Mouse (Mus musculus) mouse embryonic stem cell (cell line): ENCODE data around the gene Golt1b.

Experiments
- in situ Hi-C, 2 experiments: fragments of 300-500 bp; cut with MboI; formaldehyde crosslinking; loops; 1 replicate in 1 of 2; 3 replicates in 1 of 2; pipeline ENCODE4 v1.14.3; 2019 to 2020; ENCODE audit warnings: low sequenced_read_pairs in 2 of 2, low pct_unique_long_range_greater_than_20kb in 1 of 2, mixed read lengths in 1 of 2; ENCODE audit not compliant: unreplicated experiment in 1 of 2

The Golt1b gene

DNA sequence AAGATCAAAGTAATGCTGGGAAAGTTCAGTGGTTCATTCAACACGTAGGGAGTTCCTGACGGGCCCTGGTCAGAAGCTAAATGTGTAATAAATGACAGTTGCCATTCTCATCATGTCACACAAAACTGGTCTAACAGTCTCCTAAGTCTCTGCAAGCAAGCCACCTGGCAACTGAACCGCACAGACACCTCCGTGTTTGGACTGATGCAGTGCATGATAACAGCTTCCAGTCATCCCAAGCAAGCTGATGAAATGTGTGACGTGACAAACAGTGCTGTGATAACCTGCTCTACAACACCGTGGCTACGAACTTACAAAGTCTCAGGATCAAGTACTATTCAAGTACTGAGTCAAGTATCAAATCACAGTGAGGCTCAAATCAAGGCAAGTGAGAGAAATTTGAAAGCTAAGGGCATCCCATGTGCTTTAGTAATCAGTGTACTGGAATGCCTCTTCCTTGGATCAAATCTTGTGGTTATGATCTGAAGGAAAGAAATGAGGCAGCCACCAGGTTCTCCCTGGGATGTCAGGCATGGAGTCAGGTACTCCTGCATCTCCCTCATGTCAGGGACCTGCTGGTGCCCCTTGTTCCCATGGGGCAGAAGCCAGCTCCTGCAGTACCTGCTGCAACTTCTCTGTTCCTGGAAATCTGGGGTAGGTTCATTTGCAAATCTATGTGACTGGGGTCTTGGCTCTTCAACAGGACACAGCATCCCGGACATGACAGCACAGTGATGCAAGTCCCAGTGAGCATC lies 8.3 kb upstream of the Golt1b start:
- in situ Hi-C loops = no loop called here

DNA sequence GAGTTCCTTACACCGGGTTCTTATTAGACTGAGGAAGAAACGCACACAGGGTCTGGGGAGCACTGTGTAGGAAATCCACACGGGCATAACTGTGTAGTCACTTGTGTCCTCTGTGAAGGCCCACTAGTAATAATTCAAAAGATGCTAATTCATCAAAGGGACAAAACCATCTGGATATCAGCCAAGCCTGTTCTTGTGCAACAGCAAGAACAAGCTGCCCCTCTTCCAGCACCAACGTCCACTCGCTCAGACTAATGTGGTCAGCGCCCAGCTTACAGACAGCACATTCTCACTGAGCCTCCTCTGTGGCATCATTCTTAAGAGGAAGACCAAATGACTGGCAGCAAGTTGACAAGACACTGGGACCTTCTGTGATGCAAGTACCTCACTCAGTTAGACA lies 7.1 kb upstream of the Golt1b start:
- in situ Hi-C loops = loop anchor here in 1 of 2 experiments (10.0 kb wide), 1 partner anchor 135 kb away; no protein-coding TSS in a partner anchor

DNA sequence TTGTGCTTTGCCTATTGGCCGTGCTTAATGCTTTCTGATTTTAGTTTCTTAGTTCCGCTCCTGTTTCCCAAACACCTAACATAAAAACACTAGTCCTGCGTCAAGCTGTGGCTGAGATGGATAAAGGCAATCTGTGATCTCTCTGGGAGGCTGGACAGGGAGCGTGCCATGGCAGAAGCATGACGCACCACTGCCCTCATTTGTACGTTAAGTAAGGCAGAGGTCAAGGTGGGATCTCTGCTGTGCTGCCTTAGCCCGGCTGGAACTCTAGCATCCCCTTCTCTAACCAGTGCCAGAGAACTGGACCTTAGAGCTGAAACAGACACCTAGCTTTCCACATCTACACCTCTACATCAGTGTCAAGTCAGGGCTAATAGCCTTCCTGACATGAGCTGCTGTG lies 5.4 kb upstream of the Golt1b start:
- in situ Hi-C loops = loop anchor here in 1 of 2 experiments (10.0 kb wide), 1 partner anchor 133 kb away; no protein-coding TSS in a partner anchor

DNA sequence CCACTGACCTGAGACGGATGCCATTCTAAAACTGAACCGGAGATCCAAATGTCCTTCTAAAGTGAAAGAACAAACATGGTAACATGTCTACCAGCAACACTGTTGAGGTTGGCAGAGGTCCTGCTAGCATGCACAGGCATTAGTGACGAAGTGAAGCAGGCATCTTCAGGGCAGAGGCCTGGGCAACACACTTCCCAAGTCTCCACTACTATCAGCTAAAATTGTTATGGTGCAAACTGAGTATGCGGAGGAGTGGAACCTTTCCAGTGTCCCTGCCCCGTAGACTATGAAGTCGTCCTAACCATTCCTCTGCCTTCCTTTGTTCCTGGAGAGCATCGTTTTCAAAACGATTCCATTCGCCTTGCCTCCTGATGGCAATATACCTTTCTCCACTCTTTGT lies 2.5 kb upstream of the Golt1b start:
- in situ Hi-C loops = loop anchor here in 1 of 2 experiments (10.0 kb wide), 1 partner anchor 130 kb away; no protein-coding TSS in a partner anchor

DNA sequence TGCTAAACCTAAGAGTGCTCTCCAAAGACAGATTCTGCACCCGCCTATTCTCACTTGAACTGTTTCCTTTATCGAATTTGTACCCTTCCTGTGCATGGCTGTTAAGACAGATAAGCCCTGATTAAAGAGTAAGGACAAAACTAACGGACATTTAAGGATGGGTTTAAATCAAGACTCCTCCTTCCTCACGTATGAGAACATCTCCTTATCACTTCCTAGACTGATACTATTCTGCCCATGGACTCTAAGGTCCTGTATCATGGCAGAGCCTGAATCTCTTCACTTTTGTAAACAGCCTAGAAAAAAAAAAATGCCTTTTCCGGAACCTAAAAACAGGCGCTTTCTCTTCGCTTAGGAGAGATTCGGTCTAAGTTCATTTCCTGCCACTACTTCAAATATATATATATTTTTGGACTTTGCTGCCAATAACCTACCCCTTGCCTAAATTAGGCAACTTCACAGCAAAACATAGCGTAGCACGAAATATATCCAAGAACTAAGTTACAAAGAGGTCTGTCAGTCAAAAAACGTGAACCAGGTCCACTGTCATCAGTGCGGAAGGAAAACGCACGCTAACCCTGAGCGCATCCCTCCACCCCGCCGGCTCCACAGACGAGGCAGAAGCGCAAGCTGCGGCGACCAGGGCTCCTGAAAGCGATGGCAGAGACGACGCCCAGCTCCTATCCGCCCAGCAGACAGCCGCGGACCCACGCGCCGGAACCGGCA lies 573 bp upstream of the Golt1b start:
- in situ Hi-C loops = loop anchor here in 1 of 2 experiments (10.0 kb wide), 1 partner anchor 128 kb away; no protein-coding TSS in a partner anchor

DNA sequence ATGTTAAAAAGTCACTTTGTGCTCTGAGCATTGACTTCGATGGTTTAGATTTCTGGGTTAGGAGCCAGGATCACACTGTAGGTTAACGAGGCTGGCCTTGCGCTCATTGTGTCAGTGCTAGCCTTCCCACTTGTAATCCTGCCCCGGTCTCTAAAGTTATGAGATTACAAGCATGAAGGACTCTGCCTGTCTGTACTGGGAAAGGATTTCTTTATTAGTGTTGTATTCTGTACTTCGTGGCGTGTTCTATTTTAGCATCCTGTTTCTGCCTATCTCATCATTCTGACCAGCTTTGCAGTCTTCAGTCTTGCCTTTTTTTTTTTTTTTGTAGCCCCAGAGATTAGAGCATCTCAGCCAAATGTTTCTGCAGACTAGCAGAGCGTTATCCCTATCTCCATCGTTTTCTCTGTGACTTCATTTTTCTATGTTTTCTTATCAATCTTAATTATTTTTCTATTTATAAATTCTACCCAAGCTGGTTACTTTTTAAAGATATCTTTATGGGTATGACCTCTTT lies 792 bp downstream of the Golt1b start:
- in situ Hi-C loops = loop anchor here in 1 of 2 experiments (10.0 kb wide), 1 partner anchor 127 kb away; no protein-coding TSS in a partner anchor

DNA sequence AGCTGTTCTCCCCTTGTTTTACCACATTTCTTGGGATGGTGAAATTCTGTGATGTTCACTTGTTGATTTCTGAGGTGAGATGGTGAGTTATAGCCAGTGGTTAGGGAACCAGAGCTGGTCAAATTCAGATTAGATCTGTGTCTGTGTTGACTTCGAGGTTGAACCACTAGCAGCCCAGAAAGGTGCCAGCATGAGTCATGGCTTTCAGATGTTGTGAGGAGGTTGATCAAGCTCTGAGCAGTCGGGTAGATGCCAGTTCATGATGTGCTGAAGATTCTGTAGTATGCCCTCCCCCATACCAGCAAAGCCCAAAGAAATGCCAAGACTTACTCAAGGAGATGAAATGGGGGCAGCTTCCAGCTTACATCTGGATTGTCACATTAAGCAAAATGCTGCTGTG lies 2.1 kb downstream of the Golt1b start:
- in situ Hi-C loops = loop anchor here in 1 of 2 experiments (10.0 kb wide), 1 partner anchor 126 kb away; no protein-coding TSS in a partner anchor

DNA sequence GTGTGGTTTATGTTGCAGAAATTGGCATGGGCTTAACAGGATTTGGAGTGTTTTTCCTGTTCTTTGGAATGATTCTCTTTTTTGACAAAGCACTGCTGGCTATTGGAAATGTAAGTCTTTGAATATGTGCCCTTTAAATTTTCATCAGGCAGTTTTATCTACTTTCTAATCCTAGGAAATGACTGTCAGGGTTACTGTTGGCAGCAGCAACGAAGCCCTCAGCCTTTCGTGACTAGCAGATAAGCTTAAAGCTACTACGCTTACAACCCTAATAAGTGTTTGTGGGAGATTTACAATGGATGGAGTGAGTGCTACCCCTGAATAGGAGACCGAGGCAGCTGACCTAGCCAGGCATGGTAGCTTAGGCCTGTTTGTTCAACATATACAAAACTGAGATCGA lies 5.3 kb downstream of the Golt1b start:
- in situ Hi-C loops = no loop called here

DNA sequence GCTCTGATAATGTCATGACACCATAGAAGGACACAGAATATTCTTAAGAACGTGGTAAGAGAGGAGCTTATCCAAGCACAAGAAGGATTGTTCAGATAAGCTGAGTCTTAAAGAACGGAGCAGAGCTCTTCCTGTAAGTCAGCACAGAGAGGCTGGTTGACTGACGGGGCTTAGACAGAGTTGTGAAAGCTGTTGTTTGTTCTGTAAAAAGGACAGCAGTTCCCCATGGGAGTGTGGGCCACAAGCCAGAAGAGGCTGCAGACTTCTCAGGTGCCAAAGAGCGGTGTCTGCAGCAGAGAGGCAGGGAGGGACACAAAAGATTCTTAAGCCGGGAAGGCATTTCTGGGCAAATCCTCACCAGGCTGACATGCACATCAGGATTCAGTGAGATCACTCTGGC lies 7.6 kb downstream of the Golt1b start:
- in situ Hi-C loops = no loop called here

DNA sequence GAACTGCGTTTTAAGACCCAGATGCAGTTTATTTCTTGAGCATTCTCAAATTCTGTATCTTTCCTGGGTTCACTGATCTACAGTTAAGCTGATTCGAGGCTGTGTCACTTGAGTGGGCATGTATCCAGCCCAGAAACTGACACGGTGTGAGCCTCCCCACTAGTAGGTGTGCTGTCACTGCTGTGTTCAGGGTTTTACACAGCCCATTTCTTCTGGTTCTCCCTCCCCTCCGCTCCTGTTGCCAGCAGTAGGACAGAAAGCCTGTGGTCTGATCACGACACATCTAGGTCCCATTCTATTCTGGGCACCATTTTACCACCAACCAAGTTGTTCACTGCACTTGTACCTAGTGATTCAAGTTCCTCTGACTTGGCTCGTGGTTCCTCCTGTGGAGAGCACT lies 8.7 kb downstream of the Golt1b start:
- in situ Hi-C loops = no loop called here

DNA sequence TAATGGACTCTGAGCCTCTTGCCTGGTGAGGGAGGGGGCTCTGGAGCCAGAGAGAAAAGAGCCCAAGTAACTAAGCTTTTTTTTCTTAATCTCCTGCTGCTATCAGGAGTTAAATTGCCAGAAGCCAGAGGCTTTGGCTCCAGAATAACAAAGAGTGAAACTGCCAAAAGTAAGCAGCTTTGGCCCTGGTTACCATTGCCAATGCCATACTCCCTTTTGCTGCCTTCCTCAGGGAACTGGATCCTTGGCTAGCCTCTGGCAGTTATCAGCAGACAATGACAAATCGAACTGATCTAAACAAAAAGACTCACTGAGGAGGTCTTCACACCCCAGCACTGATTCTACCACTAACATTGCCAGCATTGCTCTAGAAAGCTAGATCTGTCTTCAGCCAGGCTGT lies 24.1 kb downstream of the Golt1b start:
- in situ Hi-C loops = no loop called here

DNA sequence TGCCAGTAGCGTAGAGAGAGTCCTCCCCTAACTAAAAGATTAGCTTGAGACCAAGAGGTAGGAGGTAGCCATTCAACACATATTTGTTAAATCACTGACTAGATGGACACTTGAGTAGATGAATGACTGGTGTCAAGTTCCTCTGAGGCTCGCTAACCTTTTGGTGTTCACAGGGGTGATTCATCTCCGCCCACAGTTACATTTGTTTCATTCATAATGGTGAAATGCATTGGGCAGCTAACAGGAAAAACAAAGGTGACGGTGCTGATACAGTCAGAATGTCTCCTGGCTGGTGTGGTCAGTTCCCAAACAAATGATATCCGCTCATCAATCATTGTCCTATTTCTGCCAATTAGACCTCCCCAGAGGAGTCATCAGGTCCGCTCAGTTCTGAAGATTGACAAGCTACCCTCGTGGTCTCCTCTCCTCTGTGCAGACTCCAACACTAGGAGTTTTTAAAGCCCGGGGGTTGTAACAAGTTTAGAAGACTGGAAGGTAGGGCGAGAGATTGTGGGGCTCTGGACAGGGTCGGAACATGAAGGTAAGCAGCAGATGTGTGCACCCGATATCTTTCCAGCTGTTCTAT lies 26.0 kb downstream of the Golt1b start, which contains the start of gene Spx:
TSS of gene Spx (plus strand) at position 536 of the 586 bp plus-strand sequence.
- in situ Hi-C loops = no loop called here

DNA sequence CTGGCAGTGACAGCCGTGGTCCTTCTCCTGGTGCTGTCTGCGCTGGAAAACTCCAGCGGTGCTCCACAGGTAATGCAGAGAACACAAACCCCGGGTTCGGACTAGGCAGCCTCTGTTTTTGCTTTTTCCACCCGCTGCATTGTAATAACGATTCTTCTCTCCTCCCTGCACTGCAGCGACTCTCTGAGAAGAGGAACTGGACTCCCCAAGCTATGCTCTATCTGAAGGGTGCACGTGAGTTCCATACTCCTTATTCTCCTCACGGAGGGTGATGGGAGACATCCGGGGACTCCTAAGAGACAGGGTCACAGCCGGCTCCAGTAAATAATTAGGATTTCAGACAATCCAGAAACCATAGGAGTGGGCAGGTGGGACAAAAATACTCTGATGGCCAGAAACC lies 26.8 kb downstream of the Golt1b start:
- in situ Hi-C loops = no loop called here

DNA sequence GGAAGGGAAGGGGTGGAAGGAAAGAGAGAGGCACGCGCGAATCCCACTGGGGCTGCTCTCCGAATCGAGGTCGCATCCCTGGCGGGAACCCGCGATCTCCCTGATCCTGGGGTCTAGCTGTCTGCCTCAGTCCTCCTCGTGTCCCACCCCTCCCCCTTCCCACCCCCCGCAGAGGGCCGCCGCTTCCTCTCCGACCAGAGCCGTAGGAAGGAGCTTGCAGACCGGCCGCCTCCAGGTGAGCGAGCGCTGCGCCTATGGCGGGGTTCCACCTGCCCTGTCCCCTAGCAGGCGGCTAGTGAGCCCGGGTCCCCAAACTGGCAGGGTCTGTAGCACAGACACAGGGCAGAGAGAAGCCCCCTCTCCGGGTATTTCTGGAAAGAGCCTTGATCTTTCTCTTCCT lies 27.6 kb downstream of the Golt1b start:
- in situ Hi-C loops = no loop called here

DNA sequence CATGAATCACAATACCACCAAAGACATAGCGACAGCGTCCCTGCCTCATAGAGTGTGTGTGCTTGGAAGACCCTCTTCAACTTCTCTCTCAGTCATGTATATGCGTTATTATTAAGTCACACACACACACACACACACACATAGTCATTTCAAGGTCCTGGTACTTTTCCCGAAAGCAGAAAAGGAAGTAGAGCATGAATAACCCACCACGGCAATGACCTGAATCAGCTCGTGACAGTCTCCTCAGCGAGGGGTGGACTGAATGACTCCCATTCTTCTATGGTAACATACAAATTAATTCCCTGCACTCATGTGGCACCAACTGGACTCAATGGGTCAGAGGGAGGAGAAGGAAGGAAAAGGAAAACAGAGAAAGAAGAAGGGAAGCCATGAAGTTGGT lies 38.0 kb downstream of the Golt1b start:
- in situ Hi-C loops = no loop called here

DNA sequence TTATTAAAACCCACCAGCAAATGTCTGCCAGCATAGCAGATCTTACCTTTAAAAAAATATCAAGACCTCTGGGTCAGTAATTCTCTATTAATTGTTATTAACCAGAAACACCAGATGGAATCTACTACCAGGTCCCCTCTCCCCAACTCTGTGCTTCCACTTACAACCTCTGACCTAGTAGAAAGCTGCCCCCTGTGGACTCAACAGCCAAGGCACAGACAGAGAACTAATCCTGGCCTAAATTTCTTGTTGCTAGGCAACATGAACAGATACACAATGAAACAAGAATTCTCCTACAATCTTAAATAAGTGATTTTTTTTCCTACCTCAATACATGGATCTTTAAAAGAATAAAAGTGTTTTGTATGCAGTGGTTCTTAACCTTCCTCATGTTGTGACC lies 42.1 kb downstream of the Golt1b start:
- in situ Hi-C loops = no loop called here

DNA sequence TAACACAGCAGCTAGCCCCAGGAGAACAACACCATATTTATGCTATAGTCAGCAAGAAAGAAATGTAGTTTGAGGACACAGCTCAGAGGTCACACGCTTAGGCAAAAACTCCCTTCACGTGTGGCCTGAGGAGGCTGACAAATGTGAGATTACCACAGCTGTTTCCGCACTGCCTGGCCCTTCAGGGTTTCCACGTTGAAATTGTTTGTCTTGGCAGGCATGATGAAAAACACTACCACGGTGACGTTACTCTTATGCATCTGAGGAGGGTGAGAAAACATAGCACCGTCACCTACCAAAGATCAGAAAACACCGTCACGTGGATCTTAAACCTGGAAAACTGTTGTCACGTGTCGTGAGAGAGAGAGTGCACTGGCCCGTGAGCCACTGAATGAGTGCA lies 64.4 kb downstream of the Golt1b start:
- in situ Hi-C loops = no loop called here

DNA sequence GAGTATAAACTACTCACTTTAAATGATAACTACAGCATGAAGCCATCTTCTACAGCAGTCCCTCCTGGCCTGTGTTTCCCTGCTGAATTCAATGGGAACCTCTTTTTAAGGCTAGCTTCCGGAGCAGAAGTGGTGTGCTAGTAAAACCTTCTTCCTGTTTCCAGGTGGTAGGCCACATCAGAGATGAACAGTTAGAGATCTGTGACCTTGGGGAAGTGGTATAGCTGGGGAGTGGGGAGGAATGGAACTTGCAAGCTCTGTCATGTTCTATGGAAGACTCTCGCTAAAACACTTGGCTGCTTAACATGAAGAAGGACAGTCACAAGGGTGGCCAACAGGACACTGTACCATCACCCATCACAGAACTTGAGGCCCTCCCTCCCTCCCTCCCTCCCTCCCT lies 66.3 kb downstream of the Golt1b start:
- in situ Hi-C loops = no loop called here
